Mouse (Mus musculus) gonadal fat pad, adult 2 months (tissue): ENCODE data around the gene Snai1. TPM values are rescaled to one million over a fixed set of nuclear protein-coding genes. Genes with fewer than 3 reads are reported as not detected.

Experiments
- DNase-seq: peaks from one replicate; pipeline ENCODE4 v3.0.0-alpha.2; 2012; ENCODE audit warnings: low read depth
- polyA plus RNA-seq: library from polyadenylated mRNA; depleted of rRNA; stranded (reverse); fragments of >200 nt; gene quantifications from 2 replicates; pipeline ENCODE4 v1.2.3, GENCODE M21; 2012; rRNA removed

The Snai1 gene
- polyA plus RNA-seq, 1 experiment, result 10.0 TPM

DNA sequence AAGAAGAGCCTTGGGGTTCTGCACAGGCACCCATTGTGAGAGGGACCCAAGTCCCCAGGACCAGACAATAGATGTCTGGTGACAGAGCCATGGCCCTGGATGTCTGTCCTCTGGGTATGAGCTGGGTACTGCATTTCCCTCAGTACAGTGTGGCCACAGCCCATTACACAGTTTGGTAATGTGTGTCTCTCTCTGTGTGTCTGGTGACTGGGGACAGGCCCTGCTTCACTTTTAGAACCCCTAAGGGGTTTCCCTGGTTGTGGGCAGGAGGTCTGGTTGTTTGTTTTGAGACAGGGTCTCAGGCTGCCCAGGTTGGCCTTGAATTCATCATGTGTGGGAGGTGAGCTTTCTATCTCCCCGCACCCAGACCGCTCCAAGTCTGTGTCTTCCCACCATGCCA, 47.3 kb downstream of the Snai1 start:
- no peak for DNase-seq

DNA sequence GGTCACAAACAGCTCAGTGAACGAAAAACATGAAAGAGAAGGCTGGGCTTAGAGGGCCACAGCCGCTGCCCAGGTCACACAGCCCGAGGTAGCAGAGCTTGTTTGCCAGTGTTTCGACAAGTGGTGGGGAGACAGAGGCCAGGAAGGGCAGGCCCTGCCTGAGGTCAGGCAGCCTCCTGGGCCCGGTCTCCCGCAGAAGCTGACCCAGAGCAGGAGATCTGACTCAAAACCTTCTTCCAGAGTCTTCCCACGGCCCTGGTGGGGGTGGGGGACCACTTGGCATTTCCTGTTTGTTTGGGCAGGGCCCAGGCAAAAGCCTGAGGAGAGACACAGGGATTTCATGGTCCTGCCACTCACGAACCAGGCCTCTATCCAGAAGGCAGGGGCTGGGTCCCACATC, 48.0 kb downstream of the Snai1 start:
- DNase-seq, result no peak

DNA sequence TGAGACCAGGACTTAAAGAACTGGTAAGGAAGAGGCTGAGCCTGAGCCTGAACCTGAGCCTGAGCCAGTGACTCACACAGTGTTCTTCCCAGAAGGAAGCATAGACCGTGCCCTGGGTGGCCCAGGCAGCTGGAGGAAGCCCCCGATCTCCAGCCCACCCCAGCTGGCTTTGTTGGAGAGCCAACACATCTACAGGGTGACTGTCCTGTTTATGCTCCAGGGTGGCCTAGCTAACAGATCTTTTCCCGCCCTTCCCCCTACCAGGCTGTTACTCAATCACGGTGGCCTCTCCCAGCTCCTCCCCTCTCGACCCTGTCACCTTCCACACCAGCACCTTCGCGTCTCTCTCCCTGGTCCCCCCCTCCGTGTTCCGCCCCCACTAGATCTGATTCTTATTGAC, 49.0 kb downstream of the Snai1 start:
- no peak for DNase-seq

DNA sequence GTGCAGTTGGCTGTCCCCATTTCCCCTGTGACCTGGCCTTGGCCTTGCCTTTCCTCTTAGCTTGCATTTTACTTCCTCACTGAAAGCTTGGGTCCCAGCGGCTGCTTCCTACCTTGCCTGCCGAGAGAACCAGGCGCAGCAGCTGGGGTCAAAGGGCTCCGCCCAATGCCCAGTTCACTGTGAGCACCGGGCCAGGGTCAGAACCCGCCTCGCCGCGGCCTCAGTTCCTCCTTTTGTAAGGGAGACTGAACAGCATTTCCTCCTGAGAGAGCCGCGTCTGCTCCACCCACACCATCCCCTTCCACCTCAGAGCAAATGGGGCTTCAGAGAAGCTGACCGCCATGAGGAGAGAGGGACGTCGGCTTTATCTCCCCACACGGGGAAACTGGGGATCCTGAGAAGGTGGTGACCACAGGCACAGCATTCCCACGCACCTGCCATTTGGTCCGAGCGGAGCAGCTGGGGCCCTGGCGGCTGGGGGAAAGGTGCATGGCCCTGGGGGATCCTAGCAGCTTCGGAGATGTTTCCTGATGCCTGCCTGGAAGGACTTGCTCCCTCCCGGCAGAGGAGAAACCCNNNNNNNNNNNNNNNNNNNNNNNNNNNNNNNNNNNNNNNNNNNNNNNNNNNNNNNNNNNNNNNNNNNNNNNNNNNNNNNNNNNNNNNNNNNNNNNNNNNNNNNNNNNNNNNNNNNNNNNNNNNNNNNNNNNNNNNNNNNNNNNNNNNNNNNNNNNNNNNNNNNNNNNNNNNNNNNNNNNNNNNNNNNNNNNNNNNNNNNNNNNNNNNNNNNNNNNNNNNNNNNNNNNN, 51.0 kb downstream of the Snai1 start:
- DNase-seq, result no peak

Other genes starting within 250 kb of the Snai1 start
- gene B4galt5, start 189.0 kb upstream of the Snai1 start, polyA plus RNA-seq, result 10.3 and 18.3 TPM in 2 replicates
- gene Slc9a8, start 116.5 kb upstream of the Snai1 start, polyA plus RNA-seq, result 39.1 and 44.4 TPM in 2 replicates
- gene Rnf114, start 45.5 kb upstream of the Snai1 start, polyA plus RNA-seq, result 114 and 124 TPM in 2 replicates
- 22.7 and 23.7 TPM in 2 replicates for gene Spata2, start 45.3 kb upstream of the Snai1 start, polyA plus RNA-seq
- 109 and 126 TPM in 2 replicates for gene Ube2v1, start 93.9 kb downstream of the Snai1 start, polyA plus RNA-seq
- 11.4 TPM in 1 of 2 replicates, not detected in the other for gene Gm20431, start 123.3 kb downstream of the Snai1 start, polyA plus RNA-seq
- 162 and 211 TPM in 2 replicates for gene Cebpb, start 150.7 kb downstream of the Snai1 start, polyA plus RNA-seq
- 210 and 219 TPM in 2 replicates for gene Tmem189, start 151.6 kb downstream of the Snai1 start, polyA plus RNA-seq